Mouse (Mus musculus) small intestine, adult 10 weeks (tissue): ENCODE measurements around the gene Zfp644. TPM values are rescaled to one million over a fixed set of nuclear protein-coding genes. Genes with fewer than 3 reads are reported as not detected.

Source experiments
- polyA plus RNA-seq: library from polyadenylated mRNA; stranded (reverse); fragments of 350-450 nt; fragmentation: Illumina TruSeq; extraction: RNeasy Lipid Tissue Mini Kit (QIAGEN cat#74804); gene quantifications from one replicate; pipeline ENCODE4 v1.2.3, GENCODE M21; 2014; ENCODE audit warnings: low replicate concordance

Gene Zfp644
- 46.4 TPM for polyA plus RNA-seq

GRCm38 (mm10) chr5:106696396-106697337 lies at the start of gene Zfp644:
TSS of gene Zfp644 (minus strand) at chr5:106697287.

GRCm38 (mm10) chr5:106608798-106609197 lies 88.3 kb downstream of the Zfp644 start, which contains the start of gene Gm17304:
TSS of gene Gm17304 (plus strand) at chr5:106609098.

Other genes starting within 250 kb of the Zfp644 start
- not detected for gene Barhl2, start 239.1 kb downstream of the Zfp644 start, polyA plus RNA-seq
- gene Gm17304, start 88.2 kb downstream of the Zfp644 start, polyA plus RNA-seq = not detected
- gene Hfm1, start 229.0 kb upstream of the Zfp644 start, polyA plus RNA-seq = 0.33 TPM